Mouse (Mus musculus): Measurements from ENCODE around the gene Noct.
"Not testable (repeated sequence)": the region's sequence is repeated elsewhere in the genome, so short reads cannot be mapped to it uniquely, and the experiment has no call there.

The Noct gene

DNA sequence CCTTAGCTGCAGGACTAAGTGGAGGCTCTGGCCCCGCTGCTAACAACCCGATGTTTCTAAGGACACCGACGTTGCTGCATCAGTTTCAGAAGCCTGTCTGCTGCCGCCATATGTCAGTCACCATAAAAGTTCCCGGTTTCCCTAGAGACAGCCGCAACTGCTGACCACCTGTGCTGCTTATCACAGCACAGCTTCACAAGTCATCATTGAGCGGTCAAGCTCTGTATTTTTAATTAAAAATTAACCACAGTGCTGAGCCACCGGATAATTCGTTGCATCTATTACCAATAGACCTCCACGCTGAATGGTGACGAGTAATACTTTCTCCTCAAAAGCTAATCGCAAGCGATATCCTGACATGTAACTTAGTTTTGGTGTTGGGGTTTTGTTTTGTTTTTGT is 19.4 kb upstream of the Noct start:
- DNase-seq (ENCODE audit: low spot score) = no peak

DNA sequence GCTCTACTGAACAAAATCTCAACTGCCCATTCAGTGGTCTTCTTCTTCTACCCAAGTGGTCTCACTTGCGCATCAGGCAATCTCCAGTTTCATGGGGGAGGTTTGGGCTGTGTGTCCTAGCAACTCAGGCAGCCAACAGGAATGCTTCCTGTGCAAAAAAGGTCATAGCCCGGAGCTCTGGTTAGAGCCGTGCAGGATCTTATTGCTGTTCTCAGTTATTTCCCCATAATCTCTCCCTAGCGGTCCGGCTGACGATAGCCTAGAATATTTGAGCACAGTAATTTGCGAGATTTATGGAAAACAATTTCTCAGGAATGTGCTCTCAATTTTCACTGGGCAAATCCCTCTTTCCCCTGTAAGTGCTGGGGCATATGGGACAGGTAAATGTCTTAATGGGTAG is 17.7 kb upstream of the Noct start:
- no peak for DNase-seq (ENCODE audit: low spot score)

DNA sequence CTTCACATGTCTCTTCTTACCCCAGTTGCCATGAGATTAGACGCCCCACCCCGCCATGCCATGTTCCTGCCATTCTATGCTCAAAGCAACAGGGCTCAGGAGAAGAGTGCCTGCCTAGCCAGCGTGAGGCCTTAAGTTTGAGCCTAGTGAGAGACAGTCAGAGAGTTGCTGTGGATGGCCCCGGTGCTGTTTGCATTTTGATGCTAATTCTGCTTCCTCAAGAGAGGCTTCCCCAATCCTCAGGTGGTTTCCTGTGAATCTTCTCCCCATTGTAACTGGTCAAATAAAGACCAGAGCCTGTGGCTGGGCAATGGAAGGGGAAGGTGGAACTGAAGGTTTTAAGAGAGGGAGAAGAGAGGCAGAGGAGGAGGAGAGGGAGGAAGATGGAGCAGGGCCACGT is 15.6 kb upstream of the Noct start:
- DNase-seq (ENCODE audit: low spot score) = no peak

DNA sequence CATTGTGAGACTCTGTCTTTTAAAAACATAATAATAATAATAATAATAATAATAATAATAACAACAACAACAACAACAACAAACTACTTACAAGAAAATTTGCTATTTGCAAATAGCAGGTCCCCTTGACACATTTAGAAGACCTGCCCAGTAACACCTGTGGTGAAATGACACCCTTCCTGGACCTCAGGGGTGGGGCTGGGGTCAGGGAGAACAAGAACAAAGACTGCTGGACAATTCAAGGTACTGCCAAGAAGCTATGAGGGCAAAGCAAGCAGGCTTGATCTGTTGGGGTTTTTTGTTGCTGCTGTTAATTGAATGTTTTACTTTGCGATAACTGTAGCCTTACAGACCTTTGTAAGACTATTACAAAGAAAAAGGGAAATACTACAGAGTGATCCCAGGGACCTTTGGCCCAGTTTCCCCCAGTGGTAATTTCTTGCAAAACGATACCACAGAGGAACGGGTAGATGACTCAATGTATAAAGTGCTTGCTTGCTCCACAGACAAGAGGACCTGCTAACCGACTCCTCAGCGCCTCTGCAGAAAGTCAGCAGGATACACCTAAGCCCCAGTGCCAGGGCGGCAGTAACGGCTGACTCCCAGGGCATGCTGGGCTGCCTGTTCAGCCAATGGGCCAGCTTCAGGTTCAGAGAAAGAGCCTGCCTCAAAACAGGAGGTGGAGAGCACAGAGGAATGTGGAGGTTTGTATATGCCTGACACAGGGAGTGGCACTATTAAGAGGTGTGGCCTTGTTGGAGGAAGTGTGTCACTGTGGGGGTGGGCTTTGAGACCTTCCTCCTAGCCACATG is 14.5 kb upstream of the Noct start:
- DNase-seq (ENCODE audit: low spot score) = peak; percentile 60

DNA sequence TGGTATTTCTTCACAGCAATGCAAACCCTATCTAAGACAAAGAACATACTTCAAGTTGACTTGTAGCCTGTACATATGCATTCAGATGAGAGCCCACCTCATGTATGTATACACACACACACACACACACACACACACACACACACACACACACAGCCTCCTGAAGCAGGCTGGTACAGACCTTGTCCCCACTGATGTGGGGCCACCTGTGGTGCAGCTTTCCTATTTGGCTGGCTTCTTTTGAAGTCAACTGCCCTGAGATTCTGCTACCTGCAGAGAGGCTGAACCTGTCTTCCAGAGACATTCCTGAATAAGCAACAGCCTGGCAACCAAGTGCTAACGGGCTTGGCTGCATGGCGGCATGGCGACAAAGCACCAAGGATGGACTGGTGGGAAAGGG is 13.8 kb upstream of the Noct start:
- no peak for DNase-seq (ENCODE audit: low spot score)

DNA sequence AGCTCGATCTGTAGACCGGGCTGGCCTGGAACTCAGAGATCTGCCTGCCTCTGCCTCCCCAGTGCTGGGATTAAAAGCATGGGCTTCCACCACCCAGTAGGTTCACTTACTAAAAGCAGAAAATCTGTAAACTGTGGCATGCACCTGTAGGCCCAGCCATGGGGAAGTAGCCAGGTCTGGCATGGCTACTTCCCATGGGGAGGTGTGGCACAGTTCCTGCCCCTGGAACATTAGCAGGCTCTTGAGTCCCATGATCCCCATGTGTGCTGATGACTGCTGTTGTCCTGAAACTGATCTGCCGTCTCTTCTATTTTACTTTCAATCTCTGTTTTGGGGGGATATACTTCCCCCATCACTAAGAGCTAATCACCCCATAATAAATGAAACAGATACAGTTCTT is 11.1 kb upstream of the Noct start:
- no peak for DNase-seq (ENCODE audit: low spot score)

DNA sequence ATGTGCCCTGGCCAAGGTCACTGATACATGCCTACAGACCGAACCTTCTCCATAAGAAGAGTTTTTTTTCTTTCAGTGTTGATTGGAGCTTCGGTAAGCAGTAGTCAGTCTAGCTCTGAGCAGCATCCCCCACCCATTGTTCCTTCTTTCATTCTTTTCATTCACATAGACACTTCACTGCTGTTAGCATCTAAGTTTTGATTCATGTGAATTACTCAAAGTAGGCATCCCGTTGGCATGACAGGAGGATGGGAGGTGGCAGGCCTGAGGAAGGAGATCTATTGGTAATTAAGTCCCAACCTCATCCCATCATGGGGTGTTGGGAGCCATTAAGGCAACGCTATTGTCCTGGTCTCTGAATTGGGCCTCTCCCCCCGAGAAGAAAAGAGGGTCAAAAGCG is 8.6 kb upstream of the Noct start:
- no peak for DNase-seq (ENCODE audit: low spot score)

DNA sequence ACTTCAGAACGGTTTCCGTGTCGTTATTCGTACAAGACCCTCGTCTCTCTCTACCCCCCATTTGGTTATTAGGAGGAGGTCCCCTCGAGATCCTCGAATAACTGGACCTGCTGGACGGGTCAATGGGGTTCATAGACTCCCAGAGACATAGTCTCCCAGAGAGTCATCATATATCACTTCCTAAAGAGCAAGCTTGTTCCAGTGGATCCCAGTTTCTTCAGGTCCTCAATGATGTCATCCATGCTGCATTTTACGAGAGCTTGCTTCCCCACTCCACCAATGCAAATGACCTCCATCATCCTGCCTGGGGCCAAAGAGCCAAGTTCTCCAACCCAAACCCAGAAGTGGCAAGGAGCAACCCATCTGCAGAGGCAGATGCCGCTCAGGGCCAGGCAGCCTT is 7.9 kb upstream of the Noct start:
- not testable (repeated sequence) for DNase-seq (ENCODE audit: low spot score)

DNA sequence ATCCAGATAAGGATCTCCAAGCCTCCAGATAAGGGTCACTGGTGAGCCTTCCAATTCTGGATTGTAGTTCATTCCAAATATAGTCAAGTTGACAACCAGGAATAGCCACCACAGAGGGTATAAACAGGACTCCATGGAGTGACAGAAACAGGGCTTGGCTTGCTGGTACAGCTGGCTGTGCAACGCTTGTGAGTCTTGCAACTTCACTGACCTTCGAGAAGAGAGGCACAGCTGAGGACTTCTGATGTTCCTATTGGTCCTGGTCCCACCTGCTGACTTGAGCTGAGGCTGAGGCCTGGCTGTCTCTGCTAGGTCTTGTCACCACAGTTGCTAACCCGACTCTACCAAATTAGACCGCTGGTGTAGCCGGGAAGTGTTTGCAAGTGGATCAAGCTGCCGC is 5.9 kb upstream of the Noct start:
- not testable (repeated sequence) for DNase-seq (ENCODE audit: low spot score)

DNA sequence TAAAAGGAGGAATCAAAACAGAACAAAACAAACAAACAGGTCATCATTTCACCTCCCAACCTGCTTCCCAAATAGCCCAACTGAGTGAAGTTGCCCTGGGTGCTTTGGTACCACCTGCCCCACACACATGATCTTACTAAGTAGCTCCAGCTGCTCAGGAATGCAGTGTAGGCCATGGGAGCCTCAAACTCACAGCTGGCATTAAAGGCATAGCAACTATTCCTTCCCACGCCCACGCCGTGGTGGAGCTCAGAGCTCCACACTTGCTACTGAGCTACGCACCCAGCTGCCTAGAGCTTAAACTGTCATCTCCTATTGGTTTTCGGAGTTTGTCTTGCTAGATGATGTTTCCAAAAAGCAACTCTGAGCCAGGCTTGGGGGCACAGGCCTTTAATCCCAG is 5.0 kb upstream of the Noct start:
- no peak for DNase-seq (ENCODE audit: low spot score)

DNA sequence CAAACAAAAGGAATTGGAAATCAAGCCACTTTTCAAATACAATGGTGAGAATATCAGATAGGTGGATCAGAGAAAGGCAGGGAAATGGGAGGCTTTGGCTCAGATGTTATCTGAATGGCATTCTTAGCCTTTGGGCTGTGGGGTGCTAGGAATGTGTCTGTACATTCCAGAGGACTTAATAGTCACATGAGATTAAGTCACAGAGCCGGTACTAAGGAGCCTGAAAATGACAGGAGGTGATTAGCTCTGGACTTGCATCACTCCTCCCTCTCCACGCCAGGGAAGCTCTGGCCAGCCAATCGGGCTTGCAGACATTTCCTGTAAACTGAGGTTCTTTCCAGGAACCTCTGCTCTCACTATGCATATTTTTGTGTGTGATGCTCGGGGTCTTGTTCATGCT is 3.4 kb upstream of the Noct start:
- no peak for DNase-seq (ENCODE audit: low spot score)

DNA sequence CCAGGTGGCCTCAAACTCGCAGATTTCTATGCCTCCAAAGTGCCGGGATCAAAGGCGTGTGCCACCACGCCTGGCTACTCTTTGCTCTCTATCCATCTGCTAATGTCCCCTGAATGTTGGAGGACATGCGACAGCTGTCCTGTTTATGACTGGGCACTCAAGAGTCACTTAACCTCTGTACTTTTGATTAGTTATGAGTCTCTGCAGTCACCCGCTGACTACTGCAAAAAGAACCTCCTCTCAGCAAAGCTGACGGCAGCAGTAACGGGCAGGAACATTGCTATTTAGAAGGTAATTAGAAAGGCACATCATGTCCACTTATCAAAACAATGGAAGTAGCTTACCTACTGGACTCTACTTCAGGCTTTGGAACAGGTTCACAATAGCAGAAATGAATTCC is 2.4 kb upstream of the Noct start:
- no peak for DNase-seq (ENCODE audit: low spot score)

DNA sequence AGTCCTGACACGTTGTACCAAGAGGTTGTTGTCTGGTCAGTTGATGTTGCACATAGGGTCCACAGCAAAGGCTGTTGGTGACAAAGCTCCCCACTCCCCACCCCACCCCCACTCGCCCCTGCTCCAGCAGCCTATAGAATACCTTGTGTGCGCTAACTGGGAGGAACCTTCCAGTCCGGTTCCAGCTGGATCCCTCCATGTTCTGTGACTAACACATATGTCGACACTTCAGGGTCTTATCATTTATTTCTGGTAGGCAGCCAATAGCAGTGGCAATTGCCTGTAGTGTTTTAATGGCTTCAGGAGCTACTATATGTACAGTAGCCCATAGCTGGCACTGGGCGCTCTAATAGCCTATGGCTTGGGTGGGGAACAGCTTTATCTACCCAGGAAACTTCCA is 1.9 kb upstream of the Noct start:
- no peak for DNase-seq (ENCODE audit: low spot score)

DNA sequence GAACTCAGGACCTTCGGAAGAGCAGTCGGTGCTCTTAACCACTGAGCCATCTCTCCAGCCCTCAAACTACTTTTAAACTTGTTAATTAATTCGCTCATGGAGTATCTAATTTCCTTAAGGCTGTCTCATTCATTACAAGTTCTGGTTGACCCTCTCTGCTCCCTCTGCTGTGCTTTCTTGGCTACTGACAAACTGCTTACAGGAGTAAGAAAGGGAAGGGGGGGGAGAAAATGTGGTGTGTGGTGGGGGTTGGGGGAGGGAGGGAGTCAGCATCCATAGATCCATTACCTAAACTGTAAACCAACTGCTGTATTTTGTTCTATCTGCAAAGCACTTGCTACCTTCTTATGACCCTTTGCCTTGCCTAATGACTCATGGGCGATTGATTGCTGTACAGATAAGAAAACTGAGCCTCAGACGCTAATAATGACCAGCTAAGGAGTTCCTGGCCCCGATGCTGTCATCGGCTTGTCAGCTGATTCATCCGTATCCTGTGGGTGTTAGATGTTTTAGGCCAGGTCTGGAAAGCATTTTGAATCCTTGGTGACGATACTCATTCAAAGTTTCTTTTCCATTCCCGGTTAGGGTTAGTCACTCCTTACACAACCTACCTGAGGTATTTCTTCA is 1.3 kb upstream of the Noct start:
- no peak for DNase-seq (ENCODE audit: low spot score)

DNA sequence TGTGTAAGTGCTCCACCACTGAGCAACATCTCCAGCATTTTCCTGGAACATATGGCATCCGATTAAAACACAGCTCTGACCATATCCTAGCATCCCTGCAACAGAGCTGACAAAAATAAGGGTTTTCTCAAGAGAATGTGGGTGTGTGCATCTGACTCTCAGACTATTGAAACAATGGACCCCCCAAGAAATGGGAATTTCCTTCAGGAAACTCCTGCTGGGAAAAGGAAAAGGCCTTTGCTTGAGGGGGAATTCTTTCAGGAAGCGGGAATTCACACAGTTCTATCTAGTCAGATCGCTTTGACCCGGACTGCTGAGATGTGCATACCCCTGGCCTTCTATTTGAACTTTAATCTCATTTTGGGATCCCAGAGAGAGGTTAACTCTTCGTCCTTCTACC is 691 bp upstream of the Noct start:
- DNase-seq (ENCODE audit: low spot score) = no peak

DNA sequence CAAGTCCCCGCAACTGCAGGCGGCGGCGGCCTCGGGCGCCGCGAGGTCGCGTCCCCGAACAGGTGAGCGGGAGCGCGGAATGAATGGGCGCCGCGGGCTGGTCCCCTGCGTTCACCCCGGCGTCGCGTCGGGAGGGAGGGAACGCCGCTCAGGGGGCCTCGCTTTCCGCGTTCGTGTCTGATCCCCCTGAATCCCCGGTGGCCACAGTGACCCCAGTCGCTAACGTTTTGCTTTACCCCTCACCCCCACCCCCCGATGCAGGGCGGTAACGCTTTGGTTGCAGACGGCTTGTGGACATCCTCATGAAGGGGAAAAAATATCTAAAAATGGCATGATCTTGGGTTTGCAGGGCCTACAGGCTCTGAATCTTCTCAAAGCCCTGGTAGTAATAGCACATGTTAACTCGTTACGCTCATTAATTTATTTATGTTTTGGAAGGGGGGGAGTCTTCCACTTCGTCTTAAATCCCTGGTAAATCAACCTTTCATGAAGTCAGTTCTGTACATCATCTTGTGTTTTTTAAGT is 1.0 kb downstream of the Noct start:
- no peak for DNase-seq (ENCODE audit: low spot score)

DNA sequence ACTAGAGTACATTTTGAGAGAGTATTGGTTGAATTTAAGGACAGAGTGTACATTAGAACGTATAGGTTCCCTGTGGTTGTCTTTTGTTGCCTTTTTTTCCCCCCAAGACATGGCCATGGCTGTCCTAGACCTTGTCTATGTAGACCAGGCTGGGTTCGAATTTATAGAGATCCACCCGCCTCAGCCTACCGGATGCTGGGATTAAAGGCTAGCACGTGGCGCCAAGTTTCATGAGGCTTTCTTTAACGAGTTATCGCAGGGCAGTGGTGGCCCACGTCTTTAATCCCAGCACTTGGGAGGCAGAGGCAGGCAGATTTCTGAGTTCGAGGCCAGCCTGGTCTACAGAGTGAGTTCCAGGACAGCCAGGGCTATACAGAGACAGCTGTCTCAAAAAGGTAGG is 1.7 kb downstream of the Noct start:
- no peak for DNase-seq (ENCODE audit: low spot score)

DNA sequence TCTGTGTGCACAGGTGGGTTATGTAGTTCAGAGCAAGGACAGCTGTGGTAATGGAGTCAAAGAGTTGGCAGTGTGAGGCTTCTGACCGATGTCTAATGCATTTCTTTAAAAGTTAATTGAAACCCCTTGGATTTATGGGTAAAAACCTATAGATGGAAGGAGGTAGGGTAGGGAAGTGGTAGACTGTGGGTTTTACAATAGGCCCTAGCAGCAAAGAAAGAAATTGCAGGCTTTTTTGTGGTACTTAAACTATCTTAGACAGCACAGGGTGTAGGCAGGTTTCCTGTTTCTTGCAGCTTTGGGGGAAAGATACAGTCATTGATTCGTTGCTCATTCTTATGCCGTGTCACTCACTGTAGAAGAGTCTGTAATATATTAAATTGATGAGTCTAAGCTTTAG is 2.4 kb downstream of the Noct start:
- no peak for DNase-seq (ENCODE audit: low spot score)

DNA sequence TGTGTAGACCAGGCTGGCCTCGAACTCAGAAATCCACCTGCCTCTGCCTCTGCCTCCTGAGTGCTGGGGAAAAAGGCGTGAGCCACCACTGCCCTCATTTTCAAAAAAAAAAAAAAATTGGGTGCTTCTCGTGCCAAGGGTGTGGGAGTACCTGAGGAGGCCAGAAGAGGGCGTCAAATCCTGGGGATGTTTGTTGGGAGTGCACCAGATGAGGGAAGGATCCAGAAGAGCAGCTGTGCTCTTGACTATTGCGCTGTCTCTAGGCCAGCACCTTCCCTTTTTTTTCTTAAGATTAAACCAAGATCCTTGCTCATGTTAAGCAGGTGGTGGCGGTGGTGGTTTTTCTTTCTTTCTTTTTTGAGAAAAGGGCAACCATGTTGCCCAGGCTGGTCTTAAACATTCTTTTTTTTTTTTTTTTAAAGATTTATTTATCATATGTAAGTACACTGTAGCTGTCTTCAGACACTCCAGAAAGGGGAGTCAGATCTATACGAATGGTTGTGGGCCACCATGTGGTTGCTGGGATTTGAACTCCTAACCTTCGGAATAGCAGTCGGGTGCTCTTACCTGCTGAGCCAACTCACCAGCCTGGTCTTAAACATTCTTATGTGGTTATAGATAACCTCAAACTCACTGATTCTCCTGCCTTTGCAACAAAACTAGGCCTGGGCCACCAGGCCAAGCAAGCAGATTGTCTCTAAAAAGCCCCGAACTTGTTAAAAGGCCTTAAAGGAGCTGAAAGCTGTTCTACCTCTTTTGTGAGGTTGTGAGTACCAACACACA is 4.0 kb downstream of the Noct start:
- peak; percentile 69 for DNase-seq (ENCODE audit: low spot score)

DNA sequence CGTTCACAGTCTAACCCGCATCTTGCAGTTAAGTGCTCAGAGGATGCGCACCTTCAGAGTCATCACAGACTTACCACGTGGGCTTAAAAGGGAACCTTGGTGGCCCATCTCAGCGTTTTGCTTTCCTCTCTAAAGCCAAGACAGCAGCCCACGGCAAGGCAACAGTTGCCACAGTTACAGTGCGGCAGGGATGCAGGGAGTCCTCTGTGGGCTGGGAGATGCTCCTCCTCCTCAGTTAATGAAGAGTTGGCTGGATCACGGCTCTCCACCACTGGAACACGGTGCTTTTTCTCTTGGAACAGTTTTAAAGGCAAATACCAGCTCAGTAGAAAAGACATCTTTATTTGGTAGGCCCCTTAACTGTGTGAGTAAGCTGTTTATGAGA is 4.6 kb downstream of the Noct start:
- DNase-seq (ENCODE audit: low spot score) = no peak

DNA sequence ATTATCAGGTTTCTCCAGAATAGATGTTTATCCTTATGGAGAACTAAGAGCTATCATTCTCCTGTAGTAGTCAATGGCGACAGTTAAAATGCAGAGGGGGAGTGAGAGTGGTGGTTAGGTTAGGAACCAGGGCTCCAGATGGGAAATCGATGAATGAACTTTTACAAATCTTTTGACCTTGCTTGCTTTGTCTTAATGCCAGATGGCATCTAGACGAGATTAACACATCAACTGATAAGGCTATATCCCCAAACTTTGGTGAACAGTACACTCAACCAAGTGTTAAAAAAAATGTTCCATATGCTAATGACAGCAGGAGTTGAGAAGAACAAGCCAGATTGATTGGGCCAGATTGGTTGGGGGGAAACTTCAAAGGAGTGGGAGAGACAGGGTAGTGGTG is 5.0 kb downstream of the Noct start:
- DNase-seq (ENCODE audit: low spot score) = no peak

DNA sequence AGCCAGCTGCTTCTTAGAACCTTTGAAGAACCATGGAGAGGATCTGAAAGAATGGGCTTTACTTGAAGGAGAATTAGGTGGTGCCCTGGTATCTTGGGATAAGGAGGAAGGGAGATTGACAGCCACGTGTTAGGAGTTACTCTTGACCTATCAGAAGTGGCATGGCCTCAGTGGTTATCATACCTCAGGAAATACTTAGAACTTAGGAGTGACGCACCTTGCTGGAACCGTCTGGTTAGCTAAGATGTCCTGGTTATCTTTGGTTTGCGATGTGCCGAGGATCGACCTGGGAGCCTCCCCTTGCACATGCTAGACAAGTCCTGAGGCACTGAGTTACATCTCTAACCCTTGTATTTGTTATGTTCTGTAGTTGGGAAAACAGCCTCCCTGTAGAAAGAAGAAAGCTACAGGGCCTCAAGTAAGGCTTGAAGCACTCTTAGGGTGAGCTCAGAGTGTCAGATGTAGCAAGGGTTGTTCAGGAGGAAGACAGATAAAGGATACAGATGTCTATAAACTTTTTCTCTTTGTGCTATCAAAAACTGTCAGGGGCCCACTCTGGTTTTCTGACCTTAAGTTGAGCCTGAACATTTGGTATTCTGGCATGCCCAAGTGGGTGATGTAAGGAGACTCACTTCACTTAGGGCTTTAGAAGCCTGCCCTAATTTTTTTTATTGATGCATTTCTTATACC is 6.0 kb downstream of the Noct start:
- DNase-seq (ENCODE audit: low spot score) = no peak
